Mouse (Mus musculus) lung, postnatal 0 days (tissue): Measurements from ENCODE around the gene Mtfmt.

Experiments
- CTCF ChIP-seq: IDR thresholded peaks from 2 replicates; pipeline ENCODE4 v1.5.1; 2016; ENCODE audit warnings: antibody characterized with exemption, mild to moderate bottlenecking
- EP300 ChIP-seq: IDR thresholded peaks from 2 replicates; pipeline ENCODE4 v1.6.1; 2016; ENCODE audit warnings: antibody characterized with exemption, mild to moderate bottlenecking, control low read depth

DNA sequence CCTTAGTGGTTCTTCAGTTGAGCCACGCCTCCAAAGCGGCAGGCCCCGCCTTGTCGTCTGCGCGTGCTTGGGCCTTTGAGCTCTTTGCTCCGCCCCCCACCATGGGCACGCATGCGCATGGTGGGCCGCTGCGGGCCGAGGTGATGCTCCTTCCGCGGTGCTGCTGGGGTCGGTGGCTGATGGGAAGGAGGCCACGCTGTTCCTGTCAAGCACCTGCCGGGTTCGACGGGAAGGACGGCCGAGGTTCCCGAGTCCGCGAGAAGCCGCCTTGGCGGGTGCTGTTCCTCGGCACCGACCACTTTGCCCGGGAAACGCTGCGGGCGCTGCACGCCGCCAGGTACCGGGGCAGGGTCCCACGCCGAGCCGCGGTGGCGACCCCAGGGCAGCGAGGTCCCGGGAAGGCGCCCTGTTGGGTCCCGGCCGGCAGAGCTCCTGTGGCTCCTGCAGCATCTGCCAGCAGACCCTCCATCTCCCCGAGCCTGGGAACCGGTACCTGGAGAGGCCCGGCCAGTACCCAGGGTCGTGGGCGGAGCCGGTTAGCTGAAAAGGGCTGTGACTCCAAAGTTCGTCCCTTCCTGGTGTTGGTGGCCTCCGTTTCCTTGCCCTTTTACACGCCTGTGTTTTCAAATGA lies at the start of gene Mtfmt:
- TF ChIP-seq CTCF (no peak), EP300 (no peak)
